Mouse (Mus musculus) neural tube, embryonic 14.5 days (tissue): ENCODE measurements around the gene Ncoa7. TPM values are rescaled to one million over a fixed set of nuclear protein-coding genes. Genes with fewer than 3 reads are reported as not detected.
A peak's percentile ranks its signal among the peaks of the same experiment; 100 is the strongest.
"Not testable (repeated sequence)": the region's sequence is repeated elsewhere in the genome, so short reads cannot be mapped to it uniquely, and the experiment has no call there.

Experiments used
- ATAC-seq: fragments of 200-750 bp; cut with Nextera tagmentation; 2 replicates; pipeline ENCODE4 v1.8.0; 2017; ENCODE audit warnings: low read depth, mild to moderate bottlenecking, moderate TSS enrichment, moderate library complexity
- H3K27ac ChIP-seq: fragments of 300-500 bp; sonication (generic); 2 replicates; pipeline ENCODE4 v1.5.1; 2014; ENCODE audit warnings: low read depth, mild to moderate bottlenecking, control low read depth, low read length, moderate library complexity, mixed read lengths
- H3K27me3 ChIP-seq: fragments of 300-500 bp; sonication (generic); 2 replicates; pipeline ENCODE4 v1.6.1; 2014; ENCODE audit warnings: low read length; ENCODE audit not compliant: control insufficient read depth, insufficient read depth
- H3K36me3 ChIP-seq: fragments of 300-500 bp; sonication (generic); 2 replicates; pipeline ENCODE4 v1.6.1; 2014; ENCODE audit warnings: low read length, mixed read lengths; ENCODE audit not compliant: control insufficient read depth, insufficient read depth
- H3K4me1 ChIP-seq: fragments of 300-500 bp; sonication (generic); 2 replicates; pipeline ENCODE4 v1.6.1; 2014; ENCODE audit warnings: low read length; ENCODE audit not compliant: control insufficient read depth, insufficient read depth
- H3K4me2 ChIP-seq: fragments of 300-500 bp; sonication (generic); 2 replicates; pipeline ENCODE4 v1.6.1; 2014; ENCODE audit warnings: mild to moderate bottlenecking, low read depth, low read length, control low read depth
- H3K4me3 ChIP-seq: fragments of 300-500 bp; sonication (generic); 2 replicates; pipeline ENCODE4 v1.5.1; 2014; ENCODE audit warnings: low read depth, low read length, control low read depth, mixed read lengths
- H3K9ac ChIP-seq: fragments of 300-500 bp; sonication (generic); replicated peaks from 2 replicates; pipeline ENCODE4 v1.6.1; 2014; ENCODE audit warnings: low read depth, mild to moderate bottlenecking, control low read depth, low read length, mixed read lengths
- H3K9me3 ChIP-seq: fragments of 300-500 bp; sonication (generic); 2 replicates; pipeline ENCODE4 v1.6.1; 2016; ENCODE audit warnings: low read length; ENCODE audit not compliant: control insufficient read depth
- WGBS: fragments of 180-500 bp; shearing (Covaris S2); extraction: QIAGEN DNeasy Blood & Tissue Kit; methylation state at CpG from one replicate; pipeline ENCODE4 v1.1.7; 2014; 5-methylcytosine and 5-hydroxymethylcytosine counted together
- polyA plus RNA-seq: library from polyadenylated mRNA; unstranded; fragments of >200 nt; fragmentation: Nextera tagmentation; extraction: Ambion mirVana; gene quantifications from 2 replicates; pipeline ENCODE4 v1.2.1, GENCODE M21; 2014

Gene Ncoa7
- polyA plus RNA-seq, 1 experiment from 2014 or later, result 25.8 TPM

- Histone ChIP-seq H3K27ac (no peak overlapping the region), H3K4me1 (no peaks in the 10 kb centered on the region), H3K9ac (no peak overlapping the region), H3K27me3 (no peaks in the 10 kb centered on the region), H3K4me3 (no peak overlapping the region), H3K4me2 (no peak overlapping the region), H3K9me3 (no peaks in the 10 kb centered on the region), H3K36me3 (no peaks in the 10 kb centered on the region; the same call in 1 of the 2 replicates)
- WGBS, result 95% methylated on average over 3 of the region's 3 CpGs
- no peak for ATAC-seq
Observed at GRCm38 (mm10) chr10:30791016-30791415, 12.1 kb downstream of the Ncoa7 start.

DNA sequence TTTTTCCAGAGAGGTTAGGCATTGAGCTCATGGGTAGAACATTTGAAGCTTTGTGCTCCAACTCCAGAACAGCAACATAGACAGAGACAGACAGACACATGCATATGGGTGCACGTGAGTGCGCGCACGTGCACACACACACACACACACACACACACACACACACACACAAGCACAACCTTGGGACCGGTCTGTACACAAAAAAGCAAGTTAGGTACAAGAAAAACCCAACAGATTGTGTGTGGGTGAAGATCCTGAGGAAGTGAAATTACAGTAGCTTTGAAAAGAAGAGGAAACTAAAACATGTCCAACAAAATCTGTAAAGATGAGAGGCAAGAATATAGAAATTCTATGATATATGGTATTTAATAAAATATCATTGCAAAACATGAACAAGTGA, 13.6 kb downstream of the Ncoa7 start:
- Histone ChIP-seq H3K27me3 (no peaks in the 10 kb centered on the region), H3K4me2 (no peak overlapping the region), H3K4me3 (no peak overlapping the region), H3K27ac (no peak overlapping the region), H3K9me3 (no peaks in the 10 kb centered on the region), H3K4me1 (no peaks in the 10 kb centered on the region), H3K36me3 (no peaks in the 10 kb centered on the region; the same call in 1 of the 2 replicates), H3K9ac (no peak overlapping the region)
- ATAC-seq, result no peak
- WGBS, result 96% methylated on average over 5 of the region's 5 CpGs

- Histone ChIP-seq H3K4me1 (no peaks in the 10 kb centered on the region), H3K4me2 (no peak overlapping the region), H3K36me3 (no peaks in the 10 kb centered on the region; the same call in 1 of the 2 replicates), H3K27ac (no peak overlapping the region), H3K27me3 (no peaks in the 10 kb centered on the region), H3K9ac (no peak overlapping the region), H3K9me3 (no peaks in the 10 kb centered on the region), H3K4me3 (no peak overlapping the region)
- 95% methylated on average over 1 of the region's 1 CpGs for WGBS
- ATAC-seq, result no peak
Observed at GRCm38 (mm10) chr10:30788340-30788721, 14.8 kb downstream of the Ncoa7 start.

DNA sequence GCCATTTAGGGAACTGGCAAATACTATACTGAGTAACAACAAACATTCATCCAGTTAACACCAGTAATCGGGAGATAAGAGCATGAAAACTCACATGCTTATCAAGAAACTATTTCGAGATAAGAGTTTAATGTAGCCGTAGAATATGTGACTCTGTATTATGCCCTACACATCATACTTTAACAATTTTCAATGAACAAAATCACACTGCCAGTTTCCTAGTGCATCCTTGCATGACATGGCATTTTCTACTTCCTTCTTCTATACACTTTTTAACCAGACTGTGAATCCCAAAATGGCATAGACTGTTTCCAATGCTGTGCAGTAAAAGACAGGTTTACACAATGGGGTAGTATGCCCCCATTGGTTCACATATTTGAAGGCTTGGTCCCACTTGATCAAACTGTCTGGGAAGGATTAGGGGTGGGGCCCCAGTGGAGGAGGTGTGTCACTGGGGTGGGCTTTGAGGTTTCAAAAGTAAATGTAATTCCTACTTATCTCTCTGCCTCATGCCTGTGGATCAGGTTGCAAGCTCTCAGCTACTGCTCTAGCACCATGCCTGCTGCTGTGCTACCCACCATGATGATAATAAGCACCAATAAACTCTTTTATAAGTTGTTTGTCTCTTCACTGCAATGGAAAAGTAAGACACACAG, 15.3 kb downstream of the Ncoa7 start:
- no peaks in the 10 kb centered on the region for H3K4me1 ChIP-seq
- ATAC-seq, result no peak
- no peak overlapping the region for H3K4me2 ChIP-seq
- H3K9me3 ChIP-seq, result no peaks in the 10 kb centered on the region
- H3K9ac ChIP-seq, result no peak overlapping the region
- H3K4me3 ChIP-seq, result no peak overlapping the region
- no peak overlapping the region for H3K27ac ChIP-seq
- 96% methylated on average over 3 of the region's 3 CpGs for WGBS
- no peaks in the 10 kb centered on the region; the same call in 1 of the 2 replicates for H3K36me3 ChIP-seq
- no peaks in the 10 kb centered on the region for H3K27me3 ChIP-seq

- H3K4me3 ChIP-seq, result no peak overlapping the region
- H3K4me2 ChIP-seq, result no peak overlapping the region
- H3K27me3 ChIP-seq, result no peaks in the 10 kb centered on the region
- 90% methylated on average over 5 of the region's 5 CpGs for WGBS
- ATAC-seq, result no peak
- no peak overlapping the region for H3K9ac ChIP-seq
- no peaks in the 10 kb centered on the region for H3K4me1 ChIP-seq
- H3K9me3 ChIP-seq, result no peaks in the 10 kb centered on the region
- H3K27ac ChIP-seq, result no peak overlapping the region
- H3K36me3 ChIP-seq, result no peaks in the 10 kb centered on the region; the same call in 1 of the 2 replicates
Observed at GRCm38 (mm10) chr10:30786103-30786754, 16.9 kb downstream of the Ncoa7 start.

DNA sequence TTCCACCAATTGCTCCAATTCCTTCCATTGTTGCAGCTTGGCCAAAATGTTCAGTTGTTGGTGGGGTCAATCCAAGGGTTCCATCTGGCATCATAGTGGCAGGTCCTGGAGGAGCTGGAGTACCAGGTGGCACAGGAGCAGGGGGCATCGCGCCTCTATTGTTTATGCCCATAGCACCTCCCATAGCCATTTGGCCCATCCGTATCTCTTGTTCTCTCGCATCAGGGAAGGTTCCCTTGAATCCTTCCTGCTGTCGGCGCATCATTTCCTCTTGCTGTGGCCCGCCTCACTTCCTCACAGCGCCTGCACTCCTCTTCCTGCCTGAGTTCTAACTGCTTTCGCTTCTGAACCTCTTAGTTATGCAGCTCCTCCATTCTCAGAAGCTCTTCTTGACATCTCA, 22.2 kb downstream of the Ncoa7 start:
- H3K9ac ChIP-seq, H3K27ac ChIP-seq, ATAC-seq, H3K27me3 ChIP-seq, H3K9me3 ChIP-seq, H3K4me1 ChIP-seq, H3K36me3 ChIP-seq, H3K4me2 ChIP-seq, H3K4me3 ChIP-seq: not testable (repeated sequence)
- 97% methylated on average over 9 of the region's 9 CpGs for WGBS

- Histone ChIP-seq H3K4me2 (no peak overlapping the region), H3K27me3 (no peaks in the 10 kb centered on the region), H3K4me3 (no peak overlapping the region), H3K36me3 (no peaks in the 10 kb centered on the region), H3K9me3 (no peaks in the 10 kb centered on the region), H3K27ac (no peak overlapping the region), H3K9ac (no peak overlapping the region), H3K4me1 (0 out of 2 replicates have a peak, but pooled peaks cover 2% of the 10 kb centered on the region)
- ATAC-seq, result no peak
- WGBS, result 74% methylated on average over 3 of the region's 3 CpGs
Observed at GRCm38 (mm10) chr10:30778240-30778639, 24.9 kb downstream of the Ncoa7 start.

DNA sequence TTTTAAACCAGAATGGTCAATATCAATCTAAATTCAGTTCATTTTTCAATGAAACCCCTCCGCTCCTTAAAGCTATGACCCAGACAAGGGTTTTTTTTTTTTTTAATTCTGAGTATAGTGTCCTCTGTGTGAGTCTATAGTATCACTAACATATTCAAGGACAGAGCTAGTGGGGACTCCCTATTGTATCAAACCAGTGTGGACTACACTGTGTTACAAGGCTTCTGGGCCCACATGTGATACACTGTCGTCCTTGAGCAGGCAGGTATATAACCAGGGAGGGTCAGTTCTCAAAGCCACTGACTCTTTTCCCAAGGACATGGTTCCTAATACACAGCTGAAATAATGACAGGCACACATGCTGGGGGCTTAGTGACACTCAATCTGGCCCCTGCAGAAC, 27.1 kb downstream of the Ncoa7 start:
- ATAC-seq, result peak; percentile 67; the same call in 1 of the 2 replicates
- no peak overlapping the region for H3K9ac ChIP-seq
- no peaks in the 10 kb centered on the region for H3K27me3 ChIP-seq
- WGBS, result 67% methylated on average over 2 of the region's 2 CpGs
- no peaks in the 10 kb centered on the region for H3K36me3 ChIP-seq
- 0 out of 2 replicates have a peak, but pooled peaks cover 2% of the 10 kb centered on the region for H3K4me1 ChIP-seq
- H3K27ac ChIP-seq, result peak overlapping the region; percentile 58; the same call in 1 of the 2 replicates
- H3K4me2 ChIP-seq, result no peak overlapping the region
- no peaks in the 10 kb centered on the region for H3K9me3 ChIP-seq
- H3K4me3 ChIP-seq, result no peak overlapping the region

GRCm38 (mm10) chr10:30775568-30775967, 27.6 kb downstream of the Ncoa7 start:
- Histone ChIP-seq H3K4me1 (0 out of 2 replicates have a peak, but pooled peaks cover 2% of the 10 kb centered on the region), H3K9me3 (no peaks in the 10 kb centered on the region), H3K27ac (no peak overlapping the region), H3K4me2 (no peak overlapping the region), H3K36me3 (no peaks in the 10 kb centered on the region), H3K27me3 (no peaks in the 10 kb centered on the region), H3K4me3 (no peak overlapping the region), H3K9ac (no peak overlapping the region)
- WGBS, result 42% methylated on average over 5 of the region's 5 CpGs
- ATAC-seq, result peak; percentile 92
